Mouse (Mus musculus): ENCODE data around the gene Tmem52b. TPM values are rescaled to one million over a fixed set of nuclear protein-coding genes. Genes with fewer than 3 reads are reported as not detected.

Gene Tmem52b
- total RNA-seq (2014; fragmentation: Nextera tagmentation) (0.53 TPM in 1 of 2 replicates, not detected in the other), total RNA-seq (2017) (not detected in 2 replicates)

GRCm38 (mm10) chr6:129512367-129512766, at the start of gene Tmem52b:
TSS of gene Tmem52b (plus strand) at chr6:129512555.
- no peak for ATAC-seq (replicated peaks; ENCODE audit: poor library complexity, severe bottlenecking)

- peak; percentile 77 for ATAC-seq (replicated peaks; ENCODE audit: poor library complexity, severe bottlenecking)
Measured at GRCm38 (mm10) chr6:129471386-129471785, 41.0 kb upstream of the Tmem52b start.

GRCm38 (mm10) chr6:129472627-129473026, 39.7 kb upstream of the Tmem52b start:
- ATAC-seq (replicated peaks; ENCODE audit: poor library complexity, severe bottlenecking), result peak; percentile 71

GRCm38 (mm10) chr6:129476404-129477126, 35.8 kb upstream of the Tmem52b start:
- peak; percentile 49 for ATAC-seq (replicated peaks; ENCODE audit: poor library complexity, severe bottlenecking)

GRCm38 (mm10) chr6:129480089-129480958, 32.0 kb upstream of the Tmem52b start:
- no peak for ATAC-seq (replicated peaks; ENCODE audit: poor library complexity, severe bottlenecking)

- peak; percentile 82 for ATAC-seq (replicated peaks; ENCODE audit: poor library complexity, severe bottlenecking)
Measured at GRCm38 (mm10) chr6:129494924-129495323, 17.4 kb upstream of the Tmem52b start.

- peak; percentile 70 for ATAC-seq (replicated peaks; ENCODE audit: poor library complexity, severe bottlenecking)
Measured at GRCm38 (mm10) chr6:129497345-129498218, 14.8 kb upstream of the Tmem52b start.

- ATAC-seq (replicated peaks; ENCODE audit: poor library complexity, severe bottlenecking), result peak; percentile 67
Measured at GRCm38 (mm10) chr6:129499516-129499915, 12.8 kb upstream of the Tmem52b start.

GRCm38 (mm10) chr6:129503471-129503870, 8.9 kb upstream of the Tmem52b start:
- ATAC-seq (replicated peaks; ENCODE audit: poor library complexity, severe bottlenecking), result no peak

- peak; percentile 91 for ATAC-seq (replicated peaks; ENCODE audit: poor library complexity, severe bottlenecking)
Measured at GRCm38 (mm10) chr6:129507024-129507423, 5.3 kb upstream of the Tmem52b start, which contains the start of gene Olr1. TSS of gene Olr1 (minus strand) at chr6:129507165.

- no peak for ATAC-seq (replicated peaks; ENCODE audit: poor library complexity, severe bottlenecking)
Measured at GRCm38 (mm10) chr6:129510120-129510911, 2.0 kb upstream of the Tmem52b start.

- ATAC-seq (replicated peaks; ENCODE audit: poor library complexity, severe bottlenecking), result no peak
Measured at GRCm38 (mm10) chr6:129512868-129513267, 513 bp downstream of the Tmem52b start.

GRCm38 (mm10) chr6:129513409-129513808, 1.1 kb downstream of the Tmem52b start:
- ATAC-seq (replicated peaks; ENCODE audit: poor library complexity, severe bottlenecking), result no peak

GRCm38 (mm10) chr6:129514376-129514775, 2.0 kb downstream of the Tmem52b start:
- peak; percentile 23 for ATAC-seq (replicated peaks; ENCODE audit: poor library complexity, severe bottlenecking)

GRCm38 (mm10) chr6:129515068-129515467, 2.7 kb downstream of the Tmem52b start:
- ATAC-seq (replicated peaks; ENCODE audit: poor library complexity, severe bottlenecking), result peak; percentile 80

- ATAC-seq (replicated peaks; ENCODE audit: poor library complexity, severe bottlenecking), result peak; percentile 39
Measured at GRCm38 (mm10) chr6:129516388-129516787, 4.0 kb downstream of the Tmem52b start.

GRCm38 (mm10) chr6:129517752-129518408, 5.5 kb downstream of the Tmem52b start:
- ATAC-seq (replicated peaks; ENCODE audit: poor library complexity, severe bottlenecking), result peak; percentile 37; the same call in 1 of the 2 replicates

- no peak for ATAC-seq (replicated peaks; ENCODE audit: poor library complexity, severe bottlenecking)
Measured at GRCm38 (mm10) chr6:129526069-129526468, 13.7 kb downstream of the Tmem52b start.

GRCm38 (mm10) chr6:129527416-129527815, 15.1 kb downstream of the Tmem52b start:
- ATAC-seq (replicated peaks; ENCODE audit: poor library complexity, severe bottlenecking), result no peak
